Mouse (Mus musculus): ENCODE data around the gene Fbf1. TPM values are rescaled to one million over a fixed set of nuclear protein-coding genes. Genes with fewer than 3 reads are reported as not detected.

Fbf1 gene
- polyA plus RNA-seq (2017; shearing (Covaris generic)), result 5.6 TPM

GRCm38 (mm10) chr11:116167884-116168439 lies at the start of gene Fbf1:
Gene Fbf1 (minus strand): TSS chr11:116168166.

GRCm38 (mm10) chr11:116198639-116199531 lies 30.9 kb upstream of the Fbf1 start, which contains the start of the genes Ten1 and Acox1:
Gene Ten1 (plus strand): TSS chr11:116198855.
Gene Acox1 (minus strand): TSS chr11:116199045.

GRCm38 (mm10) chr11:116138468-116139138 lies 29.4 kb downstream of the Fbf1 start, which contains the start of gene Mrpl38:
Gene Mrpl38 (minus strand): TSS chr11:116138868.

GRCm38 (mm10) chr11:116130488-116131205 lies 37.3 kb downstream of the Fbf1 start, which contains the start of gene Trim65:
Gene Trim65 (minus strand): TSS chr11:116131128.

GRCm38 (mm10) chr11:116127156-116127980 lies 40.6 kb downstream of the Fbf1 start, which contains the start of gene Trim47:
Gene Trim47 (minus strand): TSS chr11:116127210.

Other genes starting within 250 kb of the Fbf1 start
- gene Sap30bp, start 234.9 kb downstream of the Fbf1 start, polyA plus RNA-seq (2017; shearing (Covaris generic)), result 48.9 TPM
- gene Recql5, start 234.7 kb downstream of the Fbf1 start, polyA plus RNA-seq (2017; shearing (Covaris generic)), result 23.0 TPM
- gene Itgb4, start 193.5 kb downstream of the Fbf1 start, polyA plus RNA-seq (2017; shearing (Covaris generic)), result 0.07 TPM
- 40.7 TPM for gene Galk1, start 155.4 kb downstream of the Fbf1 start, polyA plus RNA-seq (2017; shearing (Covaris generic))
- 1,313 TPM for gene H3f3b, start 140.2 kb downstream of the Fbf1 start, polyA plus RNA-seq (2017; shearing (Covaris generic))
- 41.0 TPM for gene Unk, start 137.8 kb downstream of the Fbf1 start, polyA plus RNA-seq (2017; shearing (Covaris generic))
- gene Unc13d, start 90.2 kb downstream of the Fbf1 start, polyA plus RNA-seq (2017; shearing (Covaris generic)), result 186 TPM
- gene Wbp2, start 81.2 kb downstream of the Fbf1 start, polyA plus RNA-seq (2017; shearing (Covaris generic)), result 227 TPM
- not detected for gene Trim47, start 41.0 kb downstream of the Fbf1 start, polyA plus RNA-seq (2017; shearing (Covaris generic))
- 7.7 TPM for gene Trim65, start 37.0 kb downstream of the Fbf1 start, polyA plus RNA-seq (2017; shearing (Covaris generic))
- 54.6 TPM for gene Mrpl38, start 29.3 kb downstream of the Fbf1 start, polyA plus RNA-seq (2017; shearing (Covaris generic))
- gene Ten1, start 30.7 kb upstream of the Fbf1 start, polyA plus RNA-seq (2017; shearing (Covaris generic)), result 93.2 TPM
- 24.5 TPM for gene Acox1, start 30.9 kb upstream of the Fbf1 start, polyA plus RNA-seq (2017; shearing (Covaris generic))
- 0.09 TPM for gene Evpl, start 69.9 kb upstream of the Fbf1 start, polyA plus RNA-seq (2017; shearing (Covaris generic))
- 88.0 TPM for gene Srp68, start 106.1 kb upstream of the Fbf1 start, polyA plus RNA-seq (2017; shearing (Covaris generic))
- gene Galr2, start 112.8 kb upstream of the Fbf1 start, polyA plus RNA-seq (2017; shearing (Covaris generic)), result not detected
- 113 TPM for gene Exoc7, start 139.1 kb upstream of the Fbf1 start, polyA plus RNA-seq (2017; shearing (Covaris generic))
- gene Foxj1, start 167.2 kb upstream of the Fbf1 start, polyA plus RNA-seq (2017; shearing (Covaris generic)), result not detected
- 2.4 TPM for gene Rnf157, start 244.9 kb upstream of the Fbf1 start, polyA plus RNA-seq (2017; shearing (Covaris generic))

Measured in CD4-positive, CD25-positive, alpha-beta regulatory T cell, adult 9 weeks (primary cell).